Mouse (Mus musculus) CH12.LX (cell line): ENCODE measurements around the gene Dgkg. TPM values are rescaled to one million over a fixed set of nuclear protein-coding genes. Genes with fewer than 3 reads are reported as not detected.

ENCODE experiments used
- DNase-seq: peaks from one replicate; pipeline ENCODE4 v3.0.0-alpha.2; 2013; ENCODE audit errors: extremely low read depth
- H3K27ac ChIP-seq: 2 replicates; pipeline ENCODE4 v1.5.1; 2012; ENCODE audit warnings: low read depth, mild to moderate bottlenecking, control low read depth, moderate library complexity; ENCODE audit not compliant: insufficient read depth
- H3K27me3 ChIP-seq: replicated peaks from 2 replicates; pipeline ENCODE3; 2012; ENCODE audit warnings: inconsistent platforms
- H3K36me3 ChIP-seq, 2 experiments: replicated peaks in 1 of 2; 2 replicates each; pipeline versions ENCODE3 to v1.6.1; 2012; ENCODE audit warnings: inconsistent platforms in 1 of 2, low read length in 1 of 2, mild to moderate bottlenecking in 1 of 2, mixed read lengths in 1 of 2, moderate library complexity in 1 of 2; ENCODE audit not compliant: control insufficient read depth in 1 of 2, insufficient read depth in 1 of 2
- H3K4me1 ChIP-seq, 2 experiments: 2 replicates each; pipeline ENCODE4 v1.6.1; 2012; ENCODE audit warnings: inconsistent platforms in 1 of 2, moderate library complexity in 1 of 2; ENCODE audit not compliant: insufficient read depth in 2 of 2, control insufficient read depth in 1 of 2
- H3K4me2 ChIP-seq: 2 replicates; pipeline ENCODE4 v1.6.1; 2012; ENCODE audit warnings: low read depth, mild to moderate bottlenecking, control low read depth; ENCODE audit not compliant: poor library complexity, insufficient read depth, severe bottlenecking
- H3K4me3 ChIP-seq, 3 experiments: fragments of 150-350 bp in 1 of 3; sonication (generic) in 1 of 3; replicated peaks in 1 of 3; 2 replicates each; pipeline versions ENCODE3 to v1.5.1; 2011 to 2012; ENCODE audit warnings: low read depth in 2 of 3, low read length in 2 of 3, mild to moderate bottlenecking in 2 of 3, moderate library complexity in 2 of 3, control low read depth in 1 of 3, improper control_type of control experiment in 1 of 3, inconsistent platforms in 1 of 3, mixed read lengths in 1 of 3; ENCODE audit not compliant: poor library complexity in 1 of 3
- H3K79me2 ChIP-seq: replicated peaks from 2 replicates; pipeline ENCODE4 v1.6.1; 2012; ENCODE audit warnings: mild to moderate bottlenecking, moderate library complexity; ENCODE audit not compliant: control insufficient read depth, poor library complexity, insufficient read depth, severe bottlenecking; ENCODE audit errors: extremely low read depth
- H3K9ac ChIP-seq: 2 replicates; pipeline ENCODE4 v1.6.1; 2012; ENCODE audit warnings: low read depth, mild to moderate bottlenecking, control low read depth, moderate library complexity; ENCODE audit not compliant: insufficient read depth
- H3K9me3 ChIP-seq: replicated peaks from 2 replicates; pipeline ENCODE3; 2012; ENCODE audit warnings: low read length, inconsistent platforms, mixed read lengths
- BHLHE40 ChIP-seq: IDR thresholded peaks from 2 replicates; pipeline ENCODE4 v1.6.1; 2011; ENCODE audit warnings: mild to moderate bottlenecking, low read depth, low read length, improper control_type of control experiment
- CHD1 ChIP-seq: IDR thresholded peaks from 2 replicates; pipeline ENCODE4 v1.6.1; 2012; ENCODE audit warnings: low read depth, low read length, improper control_type of control experiment, inconsistent platforms
- CHD2 ChIP-seq: IDR thresholded peaks from 2 replicates; pipeline ENCODE4 v1.6.1; 2011; ENCODE audit warnings: low read length, improper control_type of control experiment
- CTCF ChIP-seq, 2 experiments: IDR thresholded peaks in 1 of 2; conservative IDR thresholded peaks in 1 of 2; 2 replicates each; pipeline ENCODE4 v1.5.1; 2011 to 2012; ENCODE audit warnings: low read depth in 2 of 2, low read length in 2 of 2, improper control_type of control experiment in 1 of 2, inconsistent platforms in 1 of 2, mild to moderate bottlenecking in 1 of 2, moderate library complexity in 1 of 2
- E2F4 ChIP-seq: IDR thresholded peaks from 2 replicates; pipeline ENCODE4 v1.6.1; 2011; ENCODE audit warnings: low read depth, low read length, improper control_type of control experiment; ENCODE audit not compliant: insufficient replicate concordance
- ELF1 ChIP-seq: IDR thresholded peaks from 2 replicates; pipeline ENCODE4 v1.6.1; 2014; ENCODE audit warnings: low read depth, mild to moderate bottlenecking, inconsistent platforms, low read length, improper control_type of control experiment
- ETS1 ChIP-seq: conservative IDR thresholded peaks from 2 replicates; pipeline ENCODE4 v1.6.1; 2012; ENCODE audit warnings: low read depth, mild to moderate bottlenecking, inconsistent platforms, low read length, improper control_type of control experiment, moderate library complexity
- GABPA ChIP-seq: IDR thresholded peaks from 2 replicates; pipeline ENCODE4 v1.6.1; 2012; ENCODE audit warnings: low read depth, low read length, improper control_type of control experiment, inconsistent platforms; ENCODE audit not compliant: insufficient replicate concordance
- IRF4 ChIP-seq: IDR thresholded peaks from 2 replicates; pipeline ENCODE4 v1.6.1; 2014; ENCODE audit warnings: low read depth, mild to moderate bottlenecking, inconsistent platforms, low read length, improper control_type of control experiment
- JUN ChIP-seq: IDR thresholded peaks from 2 replicates; pipeline ENCODE4 v1.6.1; 2011; ENCODE audit warnings: low read depth, mild to moderate bottlenecking, low read length, improper control_type of control experiment, moderate library complexity; ENCODE audit not compliant: insufficient read depth
- JUND ChIP-seq: conservative IDR thresholded peaks from 2 replicates; pipeline ENCODE4 v1.6.1; 2011; ENCODE audit warnings: low read depth, low read length, improper control_type of control experiment
- MAFK ChIP-seq: IDR thresholded peaks from 2 replicates; pipeline ENCODE4 v1.6.1; 2011; ENCODE audit warnings: low read length, improper control_type of control experiment; ENCODE audit not compliant: insufficient replicate concordance
- MXI1 ChIP-seq: IDR thresholded peaks from 2 replicates; pipeline ENCODE4 v1.6.1; 2011; ENCODE audit warnings: mild to moderate bottlenecking, low read depth, low read length, improper control_type of control experiment
- MYC ChIP-seq: IDR thresholded peaks from 2 replicates; pipeline ENCODE4 v1.6.1; 2011; ENCODE audit warnings: low read depth, mild to moderate bottlenecking, improper control_type of control experiment, low read length
- NELFE ChIP-seq: IDR thresholded peaks from 2 replicates; pipeline ENCODE4 v1.6.1; 2011; ENCODE audit warnings: low read depth, low read length, improper control_type of control experiment
- NRF1 ChIP-seq: IDR thresholded peaks from 2 replicates; pipeline ENCODE4 v1.6.1; 2014; ENCODE audit warnings: low read depth, mild to moderate bottlenecking, inconsistent platforms, low read length, improper control_type of control experiment, moderate library complexity
- PAX5 ChIP-seq: IDR thresholded peaks from 2 replicates; pipeline ENCODE4 v1.6.1; 2012; ENCODE audit warnings: low read length, inconsistent platforms, mixed read lengths
- POLR2AphosphoS2 ChIP-seq: IDR thresholded peaks from 2 replicates; pipeline ENCODE4 v1.6.1; 2011; ENCODE audit warnings: low read depth, low read length, improper control_type of control experiment
- RAD21 ChIP-seq: IDR thresholded peaks from 2 replicates; pipeline ENCODE4 v1.6.1; 2011; ENCODE audit warnings: low read depth, mild to moderate bottlenecking, low read length, improper control_type of control experiment, moderate library complexity
- SIN3A ChIP-seq: IDR thresholded peaks from 2 replicates; pipeline ENCODE4 v1.6.1; 2012; ENCODE audit warnings: low read length, improper control_type of control experiment, inconsistent platforms
- UBTF ChIP-seq: IDR thresholded peaks from 2 replicates; pipeline ENCODE4 v1.6.1; 2012; ENCODE audit warnings: low read depth, mild to moderate bottlenecking, inconsistent platforms, low read length, improper control_type of control experiment, moderate library complexity
- USF1 ChIP-seq: IDR thresholded peaks from 2 replicates; pipeline ENCODE4 v1.6.1; 2014; ENCODE audit warnings: low read depth, mild to moderate bottlenecking, inconsistent platforms, low read length, improper control_type of control experiment
- ZC3H11A ChIP-seq: IDR thresholded peaks from 2 replicates; pipeline ENCODE4 v1.6.1; 2012; ENCODE audit warnings: low read depth, mild to moderate bottlenecking, inconsistent platforms, low read length, improper control_type of control experiment
- ZKSCAN1 ChIP-seq: IDR thresholded peaks from 2 replicates; pipeline ENCODE4 v1.6.1; 2012; ENCODE audit warnings: low read depth, inconsistent platforms, low read length, improper control_type of control experiment, borderline replicate concordance
- ZMIZ1 ChIP-seq: IDR thresholded peaks from 2 replicates; pipeline ENCODE4 v1.6.1; 2012; ENCODE audit warnings: low read depth, mild to moderate bottlenecking, inconsistent platforms, low read length, improper control_type of control experiment
- dilution Hi-C: fragments of 300-500 bp; cut with MboI; formaldehyde crosslinking; loops from 2 replicates; pipeline ENCODE4 v1.14.3; 2020; ENCODE audit warnings: low sequenced_read_pairs; ENCODE audit not compliant: extremely low pct_unique_long_range_greater_than_20kb, extremely low pct_ligation_motif_present
- in situ Hi-C: fragments of 300-500 bp; cut with MboI; formaldehyde crosslinking; loops from 3 replicates; pipeline ENCODE4 v1.14.3; 2019; ENCODE audit warnings: low sequenced_read_pairs, low pct_ligation_motif_present, low pct_unique_long_range_greater_than_20kb, mixed read lengths
- polyA plus RNA-seq: library from polyadenylated mRNA; unstranded; fragments of >175 nt; gene quantifications from 2 replicates; pipeline ENCODE4 v1.2.1, GENCODE M21; 2012; ENCODE audit warnings: low read depth; ENCODE audit not compliant: insufficient read length
- total RNA-seq, 2 experiments: library from RNA; depleted of rRNA; stranded (reverse); fragments of 300-350 nt in 1 of 2; fragments of >200 nt in 1 of 2; gene quantifications; 2 replicates each; pipeline ENCODE4 v1.2.3; 2012 to 2014

The Dgkg gene
- total and polyA plus RNA-seq, 3 experiments, result 2.0 to 9.2 (median 3.0) TPM

- in situ Hi-C loops, result no loop called here
- Histone ChIP-seq H3K36me3 (peaks cover 0 to 3% of the 10 kb centered on the region in 2 experiments), H3K79me2 (no peaks in the 10 kb centered on the region), H3K9ac (no peak overlapping the region), H3K4me2 (no peak overlapping the region), H3K27me3 (no peaks in the 10 kb centered on the region), H3K4me3 (no peak overlapping the region), H3K4me1 (peaks cover 24 to 50% of the 10 kb centered on the region in 2 experiments), H3K9me3 (peaks cover 4% of the 10 kb centered on the region), H3K27ac (no peak overlapping the region)
- dilution Hi-C loops, result no loop called here
- DNase-seq, result no peak
- TF ChIP-seq PAX5 (no peak), E2F4 (no peak)
Observed at GRCm38 (mm10) chr16:22637311-22637710, 19.7 kb downstream of the Dgkg start.

DNA sequence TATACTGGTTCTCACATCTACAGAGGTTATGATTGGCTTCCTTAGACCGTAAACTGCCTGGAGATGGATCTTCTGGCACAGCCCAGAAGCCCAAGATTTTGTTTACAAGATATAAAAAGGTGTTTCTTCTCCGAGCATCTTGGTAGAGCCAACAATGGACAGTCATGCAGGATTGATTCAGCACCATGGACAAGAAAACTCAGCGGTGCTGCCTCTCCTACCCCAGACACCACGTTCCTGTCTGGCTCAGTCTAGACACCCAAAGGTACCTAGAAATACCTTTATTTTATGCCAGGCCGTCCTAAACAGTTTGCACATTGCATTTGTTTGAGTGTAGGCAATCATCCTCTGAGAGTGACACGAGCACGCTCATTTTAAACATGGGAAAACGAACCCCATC lies 21.3 kb downstream of the Dgkg start:
- Histone ChIP-seq H3K79me2 (no peaks in the 10 kb centered on the region; the same call in 1 of the 2 replicates), H3K4me3 (no peak overlapping the region), H3K9ac (no peak overlapping the region), H3K27ac (no peak overlapping the region), H3K36me3 (peaks cover 0 to 3% of the 10 kb centered on the region in 2 experiments), H3K4me1 (peaks cover 25 to 47% of the 10 kb centered on the region in 2 experiments), H3K4me2 (no peak overlapping the region), H3K27me3 (no peaks in the 10 kb centered on the region), H3K9me3 (peaks cover 4% of the 10 kb centered on the region)
- no peak for DNase-seq
- dilution Hi-C loops (no loop called here), in situ Hi-C loops (no loop called here)
- TF ChIP-seq PAX5 (no peak), SIN3A (peak; percentile 49; the same call in 1 of the 2 replicates)

DNA sequence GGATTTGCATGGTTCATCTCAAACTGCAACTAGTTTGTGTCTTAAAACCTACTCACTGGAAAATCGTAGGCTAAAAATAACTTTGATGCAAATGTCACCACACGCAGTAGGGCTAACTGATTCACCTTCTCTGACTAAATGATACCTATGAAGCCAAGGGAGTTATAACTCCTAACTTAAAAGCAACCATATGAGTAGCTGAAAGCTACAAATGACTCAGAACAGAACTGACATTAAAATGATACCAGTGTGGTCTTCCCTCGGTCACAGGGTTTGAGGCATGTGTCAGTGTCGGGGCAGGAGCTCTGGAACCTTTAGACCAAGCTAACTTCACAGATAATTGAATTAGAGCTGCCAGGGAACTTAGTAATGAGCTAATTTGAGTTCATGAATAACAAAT lies 24.0 kb downstream of the Dgkg start:
- Histone ChIP-seq H3K79me2 (no peaks in the 10 kb centered on the region; the same call in 1 of the 2 replicates), H3K9me3 (peaks cover 4% of the 10 kb centered on the region), H3K27ac (peak overlapping the region; percentile 58; the same call in 1 of the 2 replicates), H3K4me2 (peak overlapping the region; percentile 2; the same call in 1 of the 2 replicates), H3K36me3 (peaks cover 1 to 2% of the 10 kb centered on the region in 2 experiments), H3K4me3 (no peak overlapping the region), H3K27me3 (no peaks in the 10 kb centered on the region), H3K9ac (no peak overlapping the region), H3K4me1 (peaks cover 32 to 57% of the 10 kb centered on the region in 2 experiments)
- DNase-seq, result peak; percentile 98
- in situ Hi-C loops, result no loop called here
- dilution Hi-C loops, result no loop called here
- TF ChIP-seq USF1 (no peak), MXI1 (no peak; the same call in 1 of the 2 replicates), ZC3H11A (no peak), ZMIZ1 (no peak), NRF1 (no peak), CHD2 (peak; percentile 68), UBTF (no peak), JUN (peak; percentile 98), ETS1 (peak; percentile 97), CTCF (conservative IDR thresholded peaks at IDR 0.05 in 1 of 2, IDR thresholded peaks at IDR 0.05 in 1 of 2; ENCODE audit: low read depth in 2 of 2, low read length in 2 of 2) (no peak), MYC (peak; percentile 96), PAX5 (no peak), POLR2AphosphoS2 (no peak), MAFK (peak; percentile 87), ZKSCAN1 (peak; percentile 98), BHLHE40 (peak; percentile 93), CHD1 (no peak), SIN3A (peak; percentile 43; the same call in 1 of the 2 replicates), ELF1 (no peak), RAD21 (peak; percentile 22), GABPA (no peak), IRF4 (peak; percentile 100), E2F4 (no peak), JUND (peak; percentile 100), NELFE (no peak)
